Mouse (Mus musculus) c-Kit-positive CD71-positive TER-119-negative erythroid progenitor cells, embryonic 14.5 days (primary cell): ENCODE data around the gene Cdhr2.

Source experiments
- DNase-seq: peaks from one replicate; pipeline ENCODE4 v3.0.0-alpha.2; 2013; ENCODE audit warnings: low read depth

Cdhr2 gene

DNA sequence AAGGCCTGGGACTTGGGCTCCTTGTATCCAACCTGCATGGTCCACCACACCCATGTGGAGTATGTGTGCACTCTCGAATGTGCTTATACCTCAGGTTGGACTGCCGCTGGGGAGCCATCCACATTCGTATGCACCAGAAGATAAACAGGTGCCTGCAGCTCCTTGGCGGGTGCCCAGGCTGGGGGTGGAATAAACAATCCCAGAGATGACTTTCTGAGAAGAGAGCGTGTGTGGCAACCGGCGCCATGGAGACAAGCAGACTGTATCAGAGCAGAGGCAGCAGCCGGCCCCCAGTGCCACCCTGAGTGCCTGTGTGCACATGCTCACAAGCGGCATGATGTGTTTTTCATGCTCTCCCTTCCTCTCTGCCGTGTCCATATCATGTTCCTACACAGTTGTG is 51.4 kb downstream of the Cdhr2 start:
- no peak for DNase-seq

GRCm38 (mm10) chr13:54753733-54754132 is 52.5 kb downstream of the Cdhr2 start:
- DNase-seq = no peak

DNA sequence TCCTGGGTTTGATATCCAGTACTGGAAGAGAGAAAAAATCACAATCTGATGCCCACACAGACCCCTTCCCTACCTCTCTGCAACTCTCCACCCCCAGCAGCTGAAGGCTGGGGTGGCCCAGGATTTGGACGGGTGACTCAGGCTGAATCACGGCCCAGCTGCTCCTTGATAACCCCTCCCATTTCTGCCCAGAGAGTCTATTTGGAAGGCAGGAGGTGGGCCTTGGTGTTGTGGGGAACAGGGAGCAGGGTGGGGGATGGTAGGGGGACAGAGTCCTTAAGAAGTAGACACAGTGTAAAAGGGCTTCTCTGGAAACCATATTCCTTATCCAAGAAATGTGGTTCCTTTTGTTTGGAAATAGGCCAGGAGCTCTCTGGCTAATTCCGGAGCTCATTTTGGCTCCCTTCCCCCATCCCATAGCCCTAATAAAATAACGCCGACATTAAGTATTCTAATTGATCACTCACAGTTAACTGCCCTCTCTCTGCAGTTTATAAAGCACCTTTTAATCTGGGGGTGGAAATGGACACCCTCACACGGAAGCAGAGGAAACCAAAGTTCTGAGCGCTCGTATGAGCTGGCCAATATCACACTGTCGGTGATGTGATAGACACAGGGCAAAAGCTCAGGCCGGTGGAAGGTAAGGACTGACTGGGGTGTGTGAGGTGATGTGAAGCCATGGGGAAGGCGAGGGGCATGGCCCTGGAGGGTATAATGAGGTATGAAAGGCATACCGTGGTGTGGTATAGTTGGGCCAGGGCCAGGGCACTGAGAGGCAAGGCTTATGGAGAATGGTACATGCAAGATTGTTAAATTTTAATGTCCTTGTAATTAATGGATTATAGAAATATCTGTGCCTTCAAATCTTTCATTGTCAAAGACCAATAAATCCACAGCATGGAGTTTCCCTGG is 53.2 kb downstream of the Cdhr2 start:
- no peak for DNase-seq

GRCm38 (mm10) chr13:54755201-54755830 is 54.1 kb downstream of the Cdhr2 start:
- no peak for DNase-seq

DNA sequence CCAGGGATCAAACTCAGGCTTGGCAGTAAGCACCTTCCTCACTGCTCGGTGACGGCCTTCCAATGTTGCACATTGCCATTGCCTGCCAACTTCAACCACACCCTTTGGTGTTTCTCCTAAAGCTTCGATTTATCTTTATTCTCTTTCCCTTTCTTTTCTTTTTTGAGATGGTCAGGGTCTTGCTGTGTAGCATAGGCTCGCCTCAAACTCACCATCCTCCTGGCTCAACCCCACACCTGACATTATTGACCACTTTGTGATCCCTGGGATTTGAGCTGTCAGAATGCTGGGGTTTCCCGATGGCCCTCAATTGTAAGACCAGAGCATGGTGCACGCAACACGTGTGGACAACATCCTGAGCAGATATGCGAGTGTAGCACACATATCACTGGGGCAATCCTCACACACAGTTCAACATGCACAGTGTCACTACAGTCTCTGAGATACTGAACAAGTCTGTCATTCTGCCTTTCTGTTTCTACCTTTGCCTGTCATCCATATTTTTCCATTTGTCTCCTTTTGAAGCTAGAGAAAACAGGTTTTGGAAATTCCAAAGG is 55.0 kb downstream of the Cdhr2 start:
- DNase-seq = no peak

- no peak for DNase-seq
These were observed 56.0 kb downstream of the Cdhr2 start for GRCm38 (mm10) chr13:54757093-54757830.

GRCm38 (mm10) chr13:54758045-54758755 is 56.9 kb downstream of the Cdhr2 start:
- DNase-seq = peak; percentile 45

DNA sequence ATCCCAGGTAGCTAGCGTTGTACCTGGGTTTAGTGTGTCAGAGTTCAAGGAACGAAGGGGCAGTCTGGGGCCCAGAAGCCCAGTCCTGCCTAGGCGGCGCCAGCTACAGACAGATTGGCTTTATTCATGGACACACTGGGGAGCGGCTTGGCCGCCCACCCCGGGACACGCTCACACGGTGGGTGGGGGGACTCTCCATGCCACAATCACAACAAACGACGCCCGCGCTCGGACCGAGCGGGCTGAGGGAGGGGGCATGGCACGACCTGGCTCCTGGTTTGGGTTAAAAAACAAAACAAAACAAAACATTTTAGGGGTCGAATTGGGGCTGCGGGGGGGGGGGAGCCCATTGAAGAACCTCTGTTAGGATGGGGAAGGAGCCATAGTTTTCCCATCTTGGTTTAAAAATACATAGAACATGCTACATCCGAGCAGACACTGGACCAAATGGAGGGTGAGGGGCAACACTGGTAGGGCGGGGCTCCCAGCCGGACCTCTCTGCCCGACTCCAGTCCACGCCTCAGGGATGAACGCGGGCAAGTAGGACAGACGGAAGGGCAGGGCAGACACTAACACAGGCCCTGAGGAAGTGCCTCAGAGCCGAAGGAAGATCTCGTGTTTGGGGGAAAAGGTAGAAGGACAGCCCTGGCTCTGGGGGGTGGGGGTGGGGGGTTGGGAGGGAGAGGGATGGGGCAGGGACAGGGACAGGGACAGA is 57.7 kb downstream of the Cdhr2 start:
- no peak for DNase-seq

DNA sequence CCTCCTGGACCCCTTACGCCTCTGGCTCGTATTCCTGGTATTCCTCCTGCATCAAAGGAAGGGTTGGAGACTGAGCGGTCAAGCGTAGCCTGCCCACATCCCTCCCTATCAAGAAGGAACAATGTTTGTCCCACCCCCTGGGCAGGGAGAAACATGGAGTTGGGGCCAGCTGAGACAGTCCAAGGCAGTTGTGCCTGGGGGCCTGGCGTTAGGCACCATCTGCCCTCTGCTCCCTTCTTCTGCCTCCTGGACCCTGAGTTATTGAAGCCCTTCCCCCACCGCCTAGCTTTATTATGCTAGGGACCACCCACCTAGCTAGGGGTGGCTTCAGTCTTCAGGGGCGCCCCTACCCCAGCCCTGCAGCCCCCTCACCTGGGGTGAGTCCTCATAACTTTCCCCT is 58.2 kb downstream of the Cdhr2 start:
- no peak for DNase-seq

- DNase-seq = no peak
These were observed 59.0 kb downstream of the Cdhr2 start for GRCm38 (mm10) chr13:54760164-54760795.

DNA sequence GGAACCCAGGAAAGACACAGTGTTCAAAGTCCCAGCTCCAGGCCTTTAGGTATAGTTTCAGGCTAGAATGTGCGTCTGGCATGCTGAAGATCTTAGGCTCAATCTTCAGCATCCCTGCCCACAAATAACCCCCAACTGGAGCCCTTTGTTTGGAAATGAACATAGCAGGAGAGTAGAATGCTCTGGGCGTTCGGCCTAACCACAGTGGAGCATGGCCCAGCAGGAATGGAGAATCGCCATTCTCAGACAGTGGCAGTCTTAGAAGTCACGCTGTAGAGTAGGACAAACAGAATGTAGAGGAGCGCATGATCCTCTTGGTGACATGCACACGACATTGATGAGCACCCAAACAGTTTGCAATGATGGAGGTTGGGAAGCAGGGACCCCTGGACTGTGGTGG is 59.6 kb downstream of the Cdhr2 start:
- DNase-seq = no peak

DNA sequence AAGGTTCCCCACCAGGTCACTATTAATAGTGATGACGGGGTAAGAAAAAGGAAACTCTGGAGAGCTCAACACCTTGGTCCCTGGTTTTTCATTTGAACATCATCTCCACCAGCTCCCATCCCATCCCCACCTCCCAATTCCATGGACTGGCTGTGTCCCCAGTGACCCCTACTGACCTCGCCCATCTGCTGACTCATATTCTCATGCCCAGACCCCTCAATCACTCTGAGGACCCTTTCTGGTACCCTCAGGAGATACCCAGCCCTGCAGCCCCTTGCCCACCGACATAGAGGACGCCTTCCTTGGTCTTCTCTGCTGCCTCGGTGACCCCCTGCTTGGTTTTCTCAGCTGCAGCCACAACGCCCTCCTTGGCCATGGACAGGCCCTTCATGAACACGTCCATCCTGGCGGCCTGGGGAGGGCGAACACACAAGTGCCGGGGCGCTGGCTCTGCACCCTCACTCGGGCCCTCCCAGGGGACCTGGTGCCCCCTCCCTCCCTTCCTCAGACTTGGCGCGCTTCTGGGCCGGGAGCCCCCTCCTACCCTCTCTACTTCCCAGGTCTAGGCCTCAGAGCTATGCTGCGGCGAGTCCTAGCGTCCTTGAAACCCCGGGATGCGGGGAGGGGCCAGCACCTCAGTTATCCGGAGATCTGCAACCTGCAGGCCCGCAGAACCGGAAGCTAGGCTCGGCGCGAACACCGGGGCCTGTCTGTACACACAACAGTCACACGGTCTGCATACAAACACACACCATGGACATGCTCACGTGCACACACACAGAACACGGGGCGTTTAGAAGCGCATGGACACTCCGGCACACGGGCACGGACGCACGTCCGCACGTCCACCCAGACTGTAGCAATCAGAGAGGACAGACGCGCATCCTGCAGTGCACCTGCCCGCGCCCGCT is 64.3 kb downstream of the Cdhr2 start:
- no peak for DNase-seq

DNA sequence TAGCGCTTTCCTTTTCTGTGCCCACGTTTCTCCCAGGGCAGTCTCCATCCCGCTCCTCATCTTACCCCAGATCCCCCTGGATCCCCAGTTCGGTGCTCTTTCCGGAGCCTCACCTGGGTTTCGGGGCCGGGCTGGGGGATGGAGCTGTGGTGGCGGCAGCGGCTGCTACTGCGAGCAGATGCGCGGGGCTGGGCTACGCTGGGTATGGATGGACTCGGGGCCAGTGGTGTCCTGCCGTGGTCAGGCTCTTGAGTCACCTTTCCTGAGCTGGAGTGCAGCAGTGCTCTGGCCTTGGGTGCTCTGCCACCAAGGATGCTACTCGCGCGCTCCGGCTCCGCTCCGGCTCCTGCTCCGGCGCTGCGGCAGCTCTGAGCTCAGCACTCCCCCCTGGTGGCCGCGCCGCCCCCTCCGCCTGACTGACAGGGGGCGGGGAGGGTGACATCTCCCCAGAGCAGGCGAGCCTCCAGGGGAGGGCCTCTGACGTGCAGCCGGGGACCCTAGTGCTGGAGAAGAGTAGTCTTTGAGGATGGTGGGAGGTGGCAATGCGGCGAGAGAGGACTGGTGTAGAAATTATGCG is 65.0 kb downstream of the Cdhr2 start, which contains the start of gene Sncb:
Sncb (minus strand) TSS at position 404 of the 577 bp plus-strand sequence.
- no peak for DNase-seq

DNA sequence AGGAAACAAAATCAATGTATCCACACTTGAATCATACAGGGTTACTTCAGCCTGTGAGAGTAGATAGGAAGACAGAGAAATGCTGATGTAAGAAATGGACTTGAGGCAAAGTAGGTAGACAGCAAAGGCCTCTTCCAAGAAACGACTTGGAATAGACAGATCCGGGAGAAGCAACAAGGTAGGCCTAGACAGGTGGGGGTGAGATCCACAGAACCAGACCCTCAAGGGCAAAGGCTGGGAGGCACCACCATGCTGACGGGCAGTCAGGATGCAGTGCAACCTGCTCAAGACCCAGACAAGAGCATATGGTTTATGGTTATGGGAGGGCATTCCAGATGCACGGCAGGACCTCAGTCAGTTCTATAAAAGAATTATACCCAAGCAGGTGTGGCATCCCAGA is 65.8 kb downstream of the Cdhr2 start:
- DNase-seq = no peak

DNA sequence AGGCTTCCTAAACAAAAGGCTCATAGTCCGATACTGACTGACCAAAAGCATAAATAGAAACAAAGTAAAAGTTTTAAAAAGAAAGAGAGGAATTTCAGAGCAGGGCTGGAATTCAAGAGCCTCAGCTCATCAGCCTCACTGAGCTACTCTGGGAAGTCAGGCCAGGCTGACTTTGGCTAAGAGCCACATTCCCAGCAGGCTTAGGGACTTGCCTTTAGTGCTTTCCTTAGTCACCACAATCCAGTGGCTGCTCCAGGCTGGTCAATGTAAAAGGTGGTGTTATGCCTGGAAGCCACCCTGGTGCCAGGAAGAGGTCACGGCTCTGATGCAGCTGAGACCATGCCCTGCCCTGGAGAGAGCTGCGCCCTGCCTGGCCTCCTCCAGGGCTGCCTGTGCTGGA is 79.3 kb downstream of the Cdhr2 start:
- DNase-seq = no peak

DNA sequence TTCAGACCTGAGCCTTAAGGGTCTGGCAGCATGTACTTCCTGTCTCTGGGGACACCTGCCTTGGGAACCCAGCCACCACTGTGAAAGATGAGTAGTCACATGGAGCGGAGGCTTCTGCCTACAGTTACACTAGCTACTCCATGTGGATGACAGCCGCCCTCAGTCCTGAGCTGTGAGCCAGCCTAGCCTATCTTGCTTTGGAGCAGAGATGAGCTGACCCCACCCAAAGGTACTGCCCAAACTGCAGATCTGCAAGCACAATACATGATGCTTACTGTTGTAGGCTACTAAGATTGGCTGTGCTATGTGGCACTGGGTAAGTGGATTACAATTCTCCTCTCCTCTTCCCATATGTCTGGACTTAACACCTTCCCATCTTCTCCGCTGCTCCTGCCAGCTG is 79.8 kb downstream of the Cdhr2 start:
- no peak for DNase-seq

GRCm38 (mm10) chr13:54783235-54783634 is 82.0 kb downstream of the Cdhr2 start:
- DNase-seq = no peak

GRCm38 (mm10) chr13:54783698-54784097 is 82.4 kb downstream of the Cdhr2 start, which contains the start of gene Eif4e1b:
Eif4e1b (plus strand) TSS chr13:54783998.
- DNase-seq = no peak
